Mouse (Mus musculus): ENCODE measurements around the gene Zfp865. TPM values are rescaled to one million over a fixed set of nuclear protein-coding genes. Genes with fewer than 3 reads are reported as not detected.

The Zfp865 gene
- polyA plus RNA-seq, 1 experiment from 2014 or later: 4.4 TPM

DNA sequence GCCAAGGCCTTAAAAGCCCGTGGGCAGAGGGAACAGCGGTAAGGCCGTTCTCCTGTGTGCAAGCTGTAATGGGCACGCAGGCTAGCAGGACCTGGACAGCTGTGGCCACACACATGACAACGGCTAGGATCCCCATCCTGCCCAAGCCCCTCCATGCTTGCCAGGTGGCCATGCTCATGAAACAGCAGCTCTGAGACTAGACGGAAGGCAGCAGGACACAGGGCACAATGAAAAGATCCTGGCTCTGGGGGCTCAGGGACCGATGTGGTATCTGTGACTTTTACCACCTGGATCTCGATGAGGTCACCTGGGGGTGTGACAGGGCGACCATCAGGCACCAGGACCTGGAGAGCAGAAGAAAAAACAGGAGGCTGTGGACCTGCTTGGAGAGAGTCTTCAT is 16.0 kb downstream of the Zfp865 start:
- 88% methylated on average over 9 of the region's 9 CpGs for WGBS
- Histone ChIP-seq H3K27me3 (replicated peaks) (no peaks in the 10 kb centered on the region), H3K9me3 (peaks cover 16% of the 10 kb centered on the region), H3K4me3 (no peak overlapping the region), H3K36me3 (peaks cover 60% of the 10 kb centered on the region), H3K4me2 (no peak overlapping the region), H3K4me1 (peaks cover 19% of the 10 kb centered on the region), H3K9ac (no peak overlapping the region), H3K27ac (replicated peaks) (no peak overlapping the region)
- ATAC-seq (ENCODE audit: extremely low read depth, insufficient number of reproducible peaks, low FRiP score, low TSS enrichment): no peak

DNA sequence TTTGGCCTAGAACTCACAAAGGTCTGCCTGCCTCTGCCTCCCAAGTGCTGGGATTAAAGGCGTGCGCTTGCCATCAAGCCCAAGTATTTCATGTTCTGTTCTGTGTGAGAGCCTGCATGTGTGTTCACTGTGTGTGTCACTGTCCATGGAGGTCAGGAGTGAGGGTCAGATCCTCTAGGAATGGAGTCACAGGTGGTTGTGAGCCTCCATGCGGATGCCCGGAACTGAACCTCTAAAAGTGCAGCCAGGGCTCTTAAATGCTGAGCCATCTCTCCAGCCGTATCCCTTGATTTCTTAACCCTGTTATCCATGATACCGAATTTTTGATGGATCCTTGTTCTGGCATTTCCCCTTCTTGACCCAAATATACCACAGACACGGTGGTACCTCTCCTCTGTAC is 16.9 kb downstream of the Zfp865 start:
- Histone ChIP-seq H3K4me1 (peaks cover 19% of the 10 kb centered on the region), H3K9me3 (peaks cover 7% of the 10 kb centered on the region; the same call in 1 of the 2 replicates), H3K27me3 (replicated peaks) (no peaks in the 10 kb centered on the region), H3K9ac (no peak overlapping the region), H3K27ac (replicated peaks) (no peak overlapping the region), H3K36me3 (peaks cover 51% of the 10 kb centered on the region), H3K4me3 (no peak overlapping the region), H3K4me2 (no peak overlapping the region)
- WGBS: 88% methylated on average over 7 of the region's 7 CpGs
- no peak for ATAC-seq (ENCODE audit: extremely low read depth, insufficient number of reproducible peaks, low FRiP score, low TSS enrichment)

DNA sequence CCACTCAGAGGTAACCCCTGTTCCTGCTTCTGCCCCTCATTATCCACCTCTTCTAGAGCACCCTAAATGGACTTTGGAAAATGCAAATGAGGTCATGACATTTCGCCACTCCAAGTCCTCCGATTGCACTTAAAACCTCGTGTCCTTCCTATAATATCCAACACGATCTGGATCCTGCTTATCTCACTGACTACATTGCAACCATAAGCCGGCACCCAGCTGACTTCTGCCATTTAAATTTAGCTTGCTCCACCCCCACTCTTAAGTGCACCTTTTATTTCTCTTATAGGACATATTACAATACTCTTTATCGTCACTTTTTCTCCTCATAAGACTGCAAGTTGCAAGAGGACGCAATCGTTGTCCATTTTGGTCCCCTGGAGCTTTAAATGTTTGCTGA is 17.3 kb downstream of the Zfp865 start:
- H3K4me2 ChIP-seq: peak overlapping the region; percentile 71
- 0 out of 2 replicates have a peak, but pooled peaks cover 2% of the 10 kb centered on the region for H3K9me3 ChIP-seq
- WGBS: 71% methylated on average over 8 of the region's 8 CpGs
- no peaks in the 10 kb centered on the region for H3K27me3 ChIP-seq (replicated peaks)
- H3K4me1 ChIP-seq: peaks cover 19% of the 10 kb centered on the region
- H3K4me3 ChIP-seq: peak overlapping the region; percentile 66
- H3K36me3 ChIP-seq: peaks cover 47% of the 10 kb centered on the region
- no peak for ATAC-seq (ENCODE audit: extremely low read depth, insufficient number of reproducible peaks, low FRiP score, low TSS enrichment)
- peak overlapping the region; percentile 86 for H3K9ac ChIP-seq
- H3K27ac ChIP-seq (replicated peaks): peak overlapping the region; percentile 94

DNA sequence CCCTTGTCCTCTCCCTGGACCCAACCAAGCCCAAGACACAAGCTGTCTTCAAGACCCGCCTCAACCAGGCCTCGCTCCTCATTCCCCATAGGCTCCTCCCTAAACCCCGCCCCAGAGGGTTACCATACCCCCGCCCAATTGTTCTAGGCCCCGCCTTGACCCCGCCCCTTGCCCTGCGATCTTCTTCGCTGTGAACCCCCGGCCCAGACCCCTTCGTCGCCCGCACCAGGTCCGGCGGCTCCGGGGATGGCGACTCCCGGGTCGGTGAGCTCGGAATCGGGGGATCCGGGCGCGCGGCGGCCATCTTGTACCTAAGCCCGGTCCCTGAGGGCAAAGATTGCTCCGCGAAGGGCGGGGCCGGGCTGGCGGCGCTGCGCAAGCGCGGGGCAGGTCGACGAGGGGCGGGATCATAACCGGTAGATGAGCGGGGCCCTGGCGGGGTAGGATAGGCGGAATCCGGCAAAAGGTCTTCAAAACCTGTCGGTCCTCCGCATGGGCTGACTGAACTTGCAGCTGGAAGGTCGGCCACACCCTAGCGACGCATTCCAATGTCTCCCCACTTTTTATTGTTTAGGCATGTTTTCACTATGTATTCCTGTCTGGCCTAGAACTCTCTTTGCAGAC is 18.0 kb downstream of the Zfp865 start, which contains the start of gene Zfp784:
TSS of gene Zfp784 (minus strand) at position 338 of the 624 bp plus-strand sequence.
- Histone ChIP-seq H3K27ac (replicated peaks) (peak within 1 kb of the TSS; percentile 94), H3K4me1 (peaks cover 19% of the 10 kb centered on the region), H3K4me3 (peak within 1 kb of the TSS; percentile 66), H3K4me2 (peak within 1 kb of the TSS; percentile 71), H3K9ac (peak within 1 kb of the TSS; percentile 86), H3K36me3 (peaks cover 39% of the 10 kb centered on the region), H3K9me3 (no peaks in the 10 kb centered on the region), H3K27me3 (replicated peaks) (no peaks in the 10 kb centered on the region)
- WGBS: under 1% methylated on average over 48 of the region's 48 CpGs
- peak; percentile 92 for ATAC-seq (ENCODE audit: extremely low read depth, insufficient number of reproducible peaks, low FRiP score, low TSS enrichment)

DNA sequence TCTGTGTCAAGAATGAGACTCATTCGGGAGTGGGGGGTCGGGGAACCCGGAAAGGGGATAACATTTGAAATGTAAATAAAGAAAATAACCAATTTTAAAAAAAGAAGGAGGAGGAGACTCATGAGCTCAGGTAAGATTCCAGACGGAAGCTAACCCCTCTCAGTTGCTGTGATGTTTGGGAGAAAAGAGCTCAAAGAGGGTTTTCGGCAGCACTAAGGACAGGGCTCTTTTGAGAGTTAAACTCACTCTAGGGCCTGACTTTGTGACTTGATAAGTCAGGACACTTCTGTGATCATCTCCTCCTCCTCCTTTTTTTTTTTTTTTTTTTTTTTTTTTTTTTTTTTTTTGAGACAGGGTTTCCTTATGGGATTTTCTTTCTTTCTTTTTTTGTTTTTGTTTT is 18.8 kb downstream of the Zfp865 start:
- no peak for ATAC-seq (ENCODE audit: extremely low read depth, insufficient number of reproducible peaks, low FRiP score, low TSS enrichment)
- Histone ChIP-seq H3K36me3 (peaks cover 32% of the 10 kb centered on the region), H3K27me3 (replicated peaks) (no peaks in the 10 kb centered on the region), H3K4me1 (peaks cover 19% of the 10 kb centered on the region), H3K4me2 (peak overlapping the region; percentile 71), H3K9ac (peak overlapping the region; percentile 86), H3K27ac (replicated peaks) (peak overlapping the region; percentile 94), H3K4me3 (peak overlapping the region; percentile 66), H3K9me3 (no peaks in the 10 kb centered on the region)
- 29% methylated on average over 5 of the region's 5 CpGs for WGBS

DNA sequence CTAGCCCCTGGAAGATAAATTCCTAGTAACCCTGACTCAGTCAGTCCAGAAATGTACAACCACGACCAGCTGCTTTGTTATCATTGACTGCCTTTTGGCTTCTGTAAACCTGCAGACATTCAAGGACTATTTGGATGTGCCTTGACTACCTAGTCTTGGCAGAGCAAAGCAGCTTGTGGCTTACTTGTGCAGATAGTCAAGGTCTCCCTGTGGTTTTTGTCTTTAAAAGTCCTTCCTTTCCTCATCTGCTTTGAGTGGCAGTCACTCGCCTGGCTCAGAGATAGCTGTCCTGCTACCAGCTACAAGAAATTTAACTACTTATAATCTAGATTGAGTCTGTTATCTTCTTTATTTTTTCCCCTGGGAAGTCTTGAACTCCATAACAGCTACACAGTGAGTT is 24.8 kb downstream of the Zfp865 start:
- Histone ChIP-seq H3K9ac (no peak overlapping the region), H3K4me1 (no peaks in the 10 kb centered on the region), H3K9me3 (no peaks in the 10 kb centered on the region), H3K4me2 (no peak overlapping the region), H3K27ac (replicated peaks) (no peak overlapping the region), H3K36me3 (peaks cover 4% of the 10 kb centered on the region; the same call in 1 of the 2 replicates), H3K4me3 (no peak overlapping the region), H3K27me3 (replicated peaks) (no peaks in the 10 kb centered on the region)
- ATAC-seq (ENCODE audit: extremely low read depth, insufficient number of reproducible peaks, low FRiP score, low TSS enrichment): no peak
- WGBS: 59% methylated on average over 2 of the region's 2 CpGs

DNA sequence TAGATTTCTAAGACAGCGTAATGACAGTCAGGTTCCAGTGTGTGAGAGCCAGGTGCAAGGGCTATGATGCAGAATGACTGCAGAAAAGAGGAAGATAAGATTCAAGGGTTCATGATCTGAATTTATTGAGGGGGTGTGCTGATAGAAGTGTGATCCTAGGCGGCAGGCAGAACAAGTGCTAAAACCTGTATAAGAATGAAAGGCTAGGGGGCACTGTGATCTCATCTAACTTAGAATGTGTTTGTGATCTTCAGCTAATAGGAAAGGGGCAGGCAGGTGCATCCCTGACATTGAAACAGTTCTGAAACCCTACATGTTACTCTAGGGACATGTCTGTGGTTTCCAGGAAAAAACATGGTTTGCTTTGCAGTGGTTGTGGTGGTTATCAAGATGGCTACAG is 25.9 kb downstream of the Zfp865 start:
- ATAC-seq (ENCODE audit: extremely low read depth, insufficient number of reproducible peaks, low FRiP score, low TSS enrichment): no peak
- no peaks in the 10 kb centered on the region; the same call in 1 of the 2 replicates for H3K27me3 ChIP-seq (replicated peaks)
- WGBS: 56% methylated on average over 2 of the region's 2 CpGs
- no peak overlapping the region for H3K9ac ChIP-seq
- no peak overlapping the region for H3K4me3 ChIP-seq
- no peak overlapping the region for H3K4me2 ChIP-seq
- H3K36me3 ChIP-seq: no peaks in the 10 kb centered on the region
- H3K4me1 ChIP-seq: peaks cover 8% of the 10 kb centered on the region
- H3K9me3 ChIP-seq: no peaks in the 10 kb centered on the region
- no peak overlapping the region for H3K27ac ChIP-seq (replicated peaks)

DNA sequence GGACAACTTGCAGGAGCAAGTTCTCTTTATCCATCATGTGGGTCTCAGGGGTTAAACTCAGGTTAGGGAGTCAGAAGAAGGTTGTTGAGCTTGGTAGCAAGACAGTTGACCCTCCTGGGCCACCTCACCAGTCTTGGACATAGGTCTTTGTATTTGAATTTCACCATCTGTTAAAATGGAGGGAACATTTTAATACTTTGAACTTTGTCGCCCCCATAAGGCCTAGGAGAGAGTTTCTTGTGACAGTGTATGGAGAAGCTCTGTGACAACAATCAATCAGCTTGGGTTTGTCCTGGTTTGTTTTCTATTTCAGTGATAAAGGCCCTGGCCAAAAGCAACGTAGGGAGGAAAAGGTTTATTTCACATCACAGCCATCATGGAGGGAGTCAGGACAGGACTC is 27.1 kb downstream of the Zfp865 start:
- Histone ChIP-seq H3K4me2 (no peak overlapping the region), H3K9me3 (no peaks in the 10 kb centered on the region), H3K27me3 (replicated peaks) (peaks cover 7% of the 10 kb centered on the region), H3K36me3 (no peaks in the 10 kb centered on the region), H3K27ac (replicated peaks) (no peak overlapping the region), H3K9ac (no peak overlapping the region), H3K4me3 (no peak overlapping the region), H3K4me1 (peaks cover 14% of the 10 kb centered on the region)
- no peak for ATAC-seq (ENCODE audit: extremely low read depth, insufficient number of reproducible peaks, low FRiP score, low TSS enrichment)
- 18% methylated on average over 2 of the region's 2 CpGs for WGBS

DNA sequence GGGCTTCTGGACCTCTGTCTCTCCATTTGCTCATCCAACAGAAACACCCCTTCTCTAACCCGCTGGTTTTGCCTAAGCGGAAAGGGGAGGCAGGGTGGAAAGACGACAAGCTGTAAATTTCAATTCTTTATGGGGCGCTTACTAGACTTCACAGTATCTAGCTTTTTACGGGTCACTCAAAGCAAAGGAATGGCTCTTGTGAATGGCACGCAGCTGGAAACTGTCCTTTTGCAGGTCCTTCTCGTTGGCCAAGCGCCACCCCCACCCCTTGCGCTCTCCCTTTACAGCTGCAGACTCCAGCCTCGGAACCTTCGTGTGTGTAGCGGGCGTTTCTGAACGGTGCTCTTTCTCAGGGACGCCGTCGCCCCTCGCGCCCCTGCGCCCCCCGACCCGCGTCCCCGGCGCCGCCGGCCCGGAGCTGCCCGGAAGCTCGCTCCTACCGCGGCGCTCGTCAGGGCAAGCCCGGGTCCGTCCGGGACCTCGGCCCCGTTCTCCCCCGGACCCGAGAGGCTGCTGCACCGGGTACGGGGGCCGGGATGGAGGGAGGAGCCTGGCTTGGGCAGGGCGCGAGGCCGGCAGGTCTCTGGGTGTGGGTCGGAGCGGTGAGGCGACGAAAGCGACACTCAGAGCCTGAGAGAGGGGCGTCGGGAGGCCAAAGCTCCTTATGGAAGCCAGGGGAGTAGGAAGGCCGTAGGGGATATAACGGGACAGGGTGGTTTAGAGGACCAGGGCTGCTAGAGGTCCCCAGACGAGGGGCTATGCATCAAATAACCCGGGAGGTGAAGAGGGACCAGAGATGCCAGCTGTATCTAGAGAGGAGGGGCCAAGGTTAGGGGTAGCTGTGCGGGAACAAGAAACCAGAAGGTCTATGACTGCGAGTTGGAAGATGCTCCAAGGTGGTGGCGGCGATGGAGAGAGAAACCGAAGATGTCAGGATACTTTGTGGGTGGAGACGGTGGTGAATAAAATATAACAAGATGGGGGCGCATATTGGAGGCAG is 31.3 kb downstream of the Zfp865 start, which contains the start of gene Zfp580:
TSS of gene Zfp580 (plus strand) at position 346 of the 1,000 bp plus-strand sequence.
- Histone ChIP-seq H3K4me3 (peak within 1 kb of the TSS; percentile 82), H3K27me3 (replicated peaks) (peaks cover 49% of the 10 kb centered on the region), H3K27ac (replicated peaks) (peak within 1 kb of the TSS; percentile 50), H3K4me2 (peak within 1 kb of the TSS; percentile 94), H3K36me3 (no peaks in the 10 kb centered on the region), H3K4me1 (peaks cover 34% of the 10 kb centered on the region), H3K9ac (peak within 1 kb of the TSS; percentile 94), H3K9me3 (no peaks in the 10 kb centered on the region)
- ATAC-seq (ENCODE audit: extremely low read depth, insufficient number of reproducible peaks, low FRiP score, low TSS enrichment): peak; percentile 62; the same call in 1 of the 2 replicates
- WGBS: 2% methylated on average over 65 of the region's 65 CpGs

DNA sequence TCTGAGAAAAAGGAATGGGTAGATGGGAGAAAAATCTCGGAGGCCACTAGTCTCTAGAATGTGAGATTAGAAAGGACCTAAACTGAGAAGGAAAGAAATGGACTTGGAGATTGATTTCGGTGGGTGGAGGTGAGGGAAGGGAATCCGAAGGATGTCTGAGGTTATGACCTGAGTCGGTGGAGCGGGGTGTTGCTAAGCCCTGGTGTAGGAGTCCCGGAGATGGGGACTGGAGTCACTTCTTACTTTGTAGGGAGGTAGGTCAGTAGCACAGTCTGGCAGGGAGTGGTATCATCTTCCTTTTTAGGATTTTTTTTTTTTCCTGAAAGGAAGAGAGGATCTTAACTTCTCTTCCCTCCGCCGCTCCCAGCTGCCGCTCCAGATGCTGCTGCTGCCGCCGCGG is 32.3 kb downstream of the Zfp865 start:
- WGBS: 4% methylated on average over 12 of the region's 12 CpGs
- no peaks in the 10 kb centered on the region for H3K36me3 ChIP-seq
- peak overlapping the region; percentile 94 for H3K9ac ChIP-seq
- peak overlapping the region; percentile 82 for H3K4me3 ChIP-seq
- peak overlapping the region; percentile 94 for H3K4me2 ChIP-seq
- H3K9me3 ChIP-seq: no peaks in the 10 kb centered on the region
- no peak for ATAC-seq (ENCODE audit: extremely low read depth, insufficient number of reproducible peaks, low FRiP score, low TSS enrichment)
- peaks cover 58% of the 10 kb centered on the region for H3K27me3 ChIP-seq (replicated peaks)
- H3K4me1 ChIP-seq: peaks cover 40% of the 10 kb centered on the region
- H3K27ac ChIP-seq (replicated peaks): no peak overlapping the region

DNA sequence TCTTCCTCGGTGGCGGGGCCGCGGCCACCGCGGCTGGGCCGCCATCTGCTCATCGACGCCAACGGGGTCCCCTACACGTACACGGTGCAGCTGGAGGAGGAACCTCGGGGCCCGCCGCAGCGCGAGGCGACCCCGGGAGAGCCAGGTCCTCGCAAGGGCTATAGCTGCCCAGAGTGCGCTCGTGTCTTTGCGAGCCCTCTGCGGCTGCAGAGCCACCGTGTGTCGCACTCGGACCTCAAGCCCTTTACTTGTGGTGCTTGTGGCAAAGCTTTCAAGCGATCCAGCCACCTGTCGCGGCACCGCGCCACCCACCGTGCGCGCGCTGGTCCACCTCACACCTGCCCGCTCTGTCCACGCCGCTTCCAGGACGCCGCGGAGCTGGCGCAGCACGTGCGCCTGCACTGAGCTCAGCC is 32.8 kb downstream of the Zfp865 start:
- Histone ChIP-seq H3K4me3 (peak overlapping the region; percentile 82), H3K9me3 (no peaks in the 10 kb centered on the region), H3K27me3 (replicated peaks) (peaks cover 63% of the 10 kb centered on the region), H3K27ac (replicated peaks) (no peak overlapping the region), H3K4me1 (peaks cover 40% of the 10 kb centered on the region), H3K9ac (peak overlapping the region; percentile 94), H3K36me3 (no peaks in the 10 kb centered on the region), H3K4me2 (peak overlapping the region; percentile 94)
- WGBS: 4% methylated on average over 45 of the region's 45 CpGs
- no peak for ATAC-seq (ENCODE audit: extremely low read depth, insufficient number of reproducible peaks, low FRiP score, low TSS enrichment)

Data from heart, embryonic 13.5 days (tissue).